In genomic region chr4:97600875-97601835, GRCm38 (mm10) we compare ENCODE assay signal across 9 mouse cellular contexts.
A peak's percentile ranks its signal among the peaks of the same experiment; 100 is the strongest.
DNase-seq lines count a peak whose midpoint lies in the region; ATAC-seq and TF ChIP-seq lines count a peak whose summit lies in the region.
"Had no signal": no experiment of that assay in that cellular context is flagged by ENCODE, and none has a peak within 500 bp of the region (broad histone marks: within the 10 kb centered on the region; RNA-seq: fewer than 3 reads in every experiment).

No protein-coding gene starts in this region.

- TF ChIP-seq POLR2A in embryonic fibroblast, embryonic 13.5 days (IDR thresholded peaks at IDR 0.05; ENCODE audit: low read depth, low read length) = no peak

- TF ChIP-seq CTCF in lung, embryonic 14.5 days (IDR thresholded peaks at IDR 0.05; ENCODE audit: low read depth) = no peak
- no peak for TF ChIP-seq CTCF in embryonic fibroblast, embryonic 13.5 days (IDR thresholded peaks at IDR 0.05; ENCODE audit: borderline replicate concordance, insufficient read depth, low read length)
- TF ChIP-seq CTCF in stomach, postnatal 0 days (IDR thresholded peaks at IDR 0.05; ENCODE audit: low read depth) = no peak

- DNase-seq in lung, embryonic 14.5 days = peak; percentile 71
- DNase-seq in lung, postnatal 36 days = no peak
- DNase-seq in liver = peak; percentile 66
- no peak for DNase-seq in stomach, postnatal 0 days (ENCODE audit: low spot score)
- no peak for DNase-seq in thymus, postnatal 25 days
- DNase-seq in right cerebral cortex, postnatal 10 days (ENCODE audit: low spot score in 2 of 2) = no peak
- DNase-seq in thymus, postnatal 0 days (ENCODE audit: low spot score) = no peak

- peak overlapping the region; percentile 36 for H3K4me2 ChIP-seq in lung, embryonic 14.5 days
- no peak overlapping the region for H3K4me2 ChIP-seq in stomach, postnatal 0 days (replicated peaks; ENCODE audit: low read depth)

- H3K36me3 ChIP-seq in lung, embryonic 14.5 days (ENCODE audit: insufficient read depth) = no peaks in the 10 kb centered on the region
- H3K36me3 ChIP-seq in stomach, postnatal 0 days (ENCODE audit: control insufficient read depth, insufficient read depth, low read length) = no peaks in the 10 kb centered on the region

- H3K4me3 ChIP-seq in lung, embryonic 14.5 days (ENCODE audit: low read depth, low read length) = no peak overlapping the region
- no peak overlapping the region for H3K4me3 ChIP-seq in embryonic fibroblast, embryonic 13.5 days (ENCODE audit: insufficient read depth, low read length)
- H3K4me3 ChIP-seq in stomach, postnatal 0 days (ENCODE audit: low read depth, low read length) = no peak overlapping the region
- H3K4me3 ChIP-seq: megakaryocyte, embryonic 14.5 days had no signal

- ATAC-seq in lung, embryonic 14.5 days (ENCODE audit: insufficient read depth) = peak; percentile 93
- ATAC-seq in stomach, postnatal 0 days (ENCODE audit: low FRiP score, low TSS enrichment) = peak; percentile 24; the same call in 1 of the 2 replicates

- no peaks in the 10 kb centered on the region for H3K9me3 ChIP-seq in lung, embryonic 14.5 days (ENCODE audit: low read depth, low read length)
- no peaks in the 10 kb centered on the region for H3K9me3 ChIP-seq in stomach, postnatal 0 days (ENCODE audit: control insufficient read depth, low read length)
- H3K9me3 ChIP-seq: megakaryocyte, embryonic 14.5 days had no signal

- H3K9ac ChIP-seq in lung, embryonic 14.5 days = no peak overlapping the region
- H3K9ac ChIP-seq in stomach, postnatal 0 days (ENCODE audit: low read length) = no peak overlapping the region

- peaks cover 8% of the 10 kb centered on the region for H3K4me1 ChIP-seq in lung, embryonic 14.5 days (ENCODE audit: insufficient read depth)
- H3K4me1 ChIP-seq in embryonic fibroblast, embryonic 13.5 days (ENCODE audit: control insufficient read depth, insufficient read depth, low read length) = peaks cover 3% of the 10 kb centered on the region
- H3K4me1 ChIP-seq in stomach, postnatal 0 days (replicated peaks; ENCODE audit: control insufficient read depth, insufficient read depth) = 0 out of 2 replicates have a peak, but pooled peaks cover 3% of the 10 kb centered on the region

- H3K27ac ChIP-seq in lung, embryonic 14.5 days (ENCODE audit: low read depth) = peak overlapping the region; percentile 4; the same call in 1 of the 2 replicates
- H3K27ac ChIP-seq in embryonic fibroblast, embryonic 13.5 days (ENCODE audit: insufficient read depth, low read length) = peak overlapping the region; percentile 2; the same call in 1 of the 2 replicates
- H3K27ac ChIP-seq in stomach, postnatal 0 days (replicated peaks) = no peak overlapping the region

- WGBS in lung, embryonic 14.5 days = 17% methylated on average over 8 of the region's 8 CpGs
- WGBS in stomach, postnatal 0 days = 14% methylated on average over 8 of the region's 8 CpGs

- no peak for TF ChIP-seq EP300 in stomach, postnatal 0 days (optimal IDR thresholded peaks at IDR 0.05)

- no peaks in the 10 kb centered on the region for H3K27me3 ChIP-seq in lung, embryonic 14.5 days (ENCODE audit: insufficient read depth, low read length)
- H3K27me3 ChIP-seq in stomach, postnatal 0 days (ENCODE audit: control insufficient read depth, insufficient read depth, low read length) = no peaks in the 10 kb centered on the region
- H3K27me3 ChIP-seq: megakaryocyte, embryonic 14.5 days had no signal

Comparison
In these comparisons a context has a peak if more than half of its experiments do, and no peak if none do; other contexts are left out.
1. DNase-seq: peak in lung, embryonic 14.5 days (single experiment) and liver (single experiment); none in lung, postnatal 36 days (single experiment), stomach, postnatal 0 days (single experiment), thymus, postnatal 25 days (single experiment), right cerebral cortex, postnatal 10 days (0 of 2) and thymus, postnatal 0 days (single experiment).